Mouse (Mus musculus): Measurements from ENCODE around the gene Plekha8. TPM values are rescaled to one million over a fixed set of nuclear protein-coding genes. Genes with fewer than 3 reads are reported as not detected.

Plekha8 gene
- polyA plus RNA-seq, 1 experiment, result 1.2 TPM

- H3K27me3 ChIP-seq (ENCODE audit: control insufficient read depth, insufficient read depth, low read length), result peaks cover 9% of the 10 kb centered on the region
- no peaks in the 10 kb centered on the region for H3K36me3 ChIP-seq (ENCODE audit: control insufficient read depth, insufficient read depth, low read length)
- DNase-seq (ENCODE audit: low read depth in 1 of 2, low spot score in 2 of 2), result no peak
- no peak overlapping the region for H3K27ac ChIP-seq (ENCODE audit: insufficient read depth, low read length)
- no peak overlapping the region for H3K4me3 ChIP-seq (ENCODE audit: extremely low read depth, insufficient read depth, insufficient read length)
- no peak for TF ChIP-seq CTCF (IDR thresholded peaks at IDR 0.05; ENCODE audit: extremely low read depth, insufficient read depth, insufficient read length, insufficient replicate concordance)
- no peak for TF ChIP-seq POLR2A (IDR thresholded peaks at IDR 0.05; ENCODE audit: low read depth, low read length)
- WGBS, result 56% methylated on average over 9 of the region's 9 CpGs
- no peaks in the 10 kb centered on the region; the same call in 1 of the 2 replicates for H3K4me1 ChIP-seq (ENCODE audit: control insufficient read depth, insufficient read depth, insufficient read length)
These were observed 30.4 kb upstream of the Plekha8 start for GRCm38 (mm10) chr6:54564506-54564991.

GRCm38 (mm10) chr6:54565012-54565411 lies 29.9 kb upstream of the Plekha8 start:
- H3K27me3 ChIP-seq (ENCODE audit: control insufficient read depth, insufficient read depth, low read length), result peaks cover 9% of the 10 kb centered on the region
- H3K27ac ChIP-seq (ENCODE audit: insufficient read depth, low read length), result no peak overlapping the region
- 69% methylated on average over 3 of the region's 3 CpGs for WGBS
- H3K36me3 ChIP-seq (ENCODE audit: control insufficient read depth, insufficient read depth, low read length), result no peaks in the 10 kb centered on the region
- H3K4me3 ChIP-seq (ENCODE audit: extremely low read depth, insufficient read depth, insufficient read length), result no peak overlapping the region
- no peaks in the 10 kb centered on the region; the same call in 1 of the 2 replicates for H3K4me1 ChIP-seq (ENCODE audit: control insufficient read depth, insufficient read depth, insufficient read length)
- DNase-seq (ENCODE audit: low read depth in 1 of 2, low spot score in 2 of 2), result no peak
- TF ChIP-seq POLR2A (IDR thresholded peaks at IDR 0.05; ENCODE audit: low read depth, low read length) (no peak), CTCF (IDR thresholded peaks at IDR 0.05; ENCODE audit: extremely low read depth, insufficient read depth, insufficient read length, insufficient replicate concordance) (no peak)

GRCm38 (mm10) chr6:54565665-54566545 lies 29.0 kb upstream of the Plekha8 start, which contains the start of gene Scrn1:
Gene Scrn1 (minus strand): TSS chr6:54566489.
- Histone ChIP-seq H3K4me1 (ENCODE audit: control insufficient read depth, insufficient read depth, insufficient read length) (no peaks in the 10 kb centered on the region; the same call in 1 of the 2 replicates), H3K27ac (ENCODE audit: insufficient read depth, low read length) (no peak within 1 kb of the TSS), H3K36me3 (ENCODE audit: control insufficient read depth, insufficient read depth, low read length) (no peaks in the 10 kb centered on the region), H3K4me3 (ENCODE audit: extremely low read depth, insufficient read depth, insufficient read length) (peak within 1 kb of the TSS; percentile 5; the same call in 1 of the 2 replicates), H3K27me3 (ENCODE audit: control insufficient read depth, insufficient read depth, low read length) (peaks cover 9% of the 10 kb centered on the region)
- 5% methylated on average over 60 of the region's 60 CpGs for WGBS
- no peak for DNase-seq (ENCODE audit: low read depth in 1 of 2, low spot score in 2 of 2)
- TF ChIP-seq POLR2A (IDR thresholded peaks at IDR 0.05; ENCODE audit: low read depth, low read length), result no peak
- TF ChIP-seq CTCF (IDR thresholded peaks at IDR 0.05; ENCODE audit: extremely low read depth, insufficient read depth, insufficient read length, insufficient replicate concordance), result no peak

GRCm38 (mm10) chr6:54566546-54566919 lies 28.4 kb upstream of the Plekha8 start:
- Histone ChIP-seq H3K27ac (ENCODE audit: insufficient read depth, low read length) (no peak overlapping the region), H3K36me3 (ENCODE audit: control insufficient read depth, insufficient read depth, low read length) (no peaks in the 10 kb centered on the region), H3K27me3 (ENCODE audit: control insufficient read depth, insufficient read depth, low read length) (peaks cover 9% of the 10 kb centered on the region), H3K4me1 (ENCODE audit: control insufficient read depth, insufficient read depth, insufficient read length) (no peaks in the 10 kb centered on the region; the same call in 1 of the 2 replicates), H3K4me3 (ENCODE audit: extremely low read depth, insufficient read depth, insufficient read length) (no peak overlapping the region)
- DNase-seq (ENCODE audit: low read depth in 1 of 2, low spot score in 2 of 2), result no peak
- 13% methylated on average over 6 of the region's 6 CpGs for WGBS
- TF ChIP-seq POLR2A (IDR thresholded peaks at IDR 0.05; ENCODE audit: low read depth, low read length) (no peak), CTCF (IDR thresholded peaks at IDR 0.05; ENCODE audit: extremely low read depth, insufficient read depth, insufficient read length, insufficient replicate concordance) (no peak)

- TF ChIP-seq POLR2A (IDR thresholded peaks at IDR 0.05; ENCODE audit: low read depth, low read length), result no peak
- TF ChIP-seq CTCF (IDR thresholded peaks at IDR 0.05; ENCODE audit: extremely low read depth, insufficient read depth, insufficient read length, insufficient replicate concordance), result no peak
- no peak overlapping the region for H3K27ac ChIP-seq (ENCODE audit: insufficient read depth, low read length)
- 79% methylated on average over 7 of the region's 7 CpGs for WGBS
- H3K36me3 ChIP-seq (ENCODE audit: control insufficient read depth, insufficient read depth, low read length), result no peaks in the 10 kb centered on the region
- peaks cover 9% of the 10 kb centered on the region for H3K27me3 ChIP-seq (ENCODE audit: control insufficient read depth, insufficient read depth, low read length)
- no peak for DNase-seq (ENCODE audit: low read depth in 1 of 2, low spot score in 2 of 2)
- H3K4me1 ChIP-seq (ENCODE audit: control insufficient read depth, insufficient read depth, insufficient read length), result no peaks in the 10 kb centered on the region; the same call in 1 of the 2 replicates
- no peak overlapping the region for H3K4me3 ChIP-seq (ENCODE audit: extremely low read depth, insufficient read depth, insufficient read length)
These were observed 25.1 kb upstream of the Plekha8 start for GRCm38 (mm10) chr6:54569776-54570175.

GRCm38 (mm10) chr6:54573218-54573955 lies 21.5 kb upstream of the Plekha8 start:
- H3K4me3 ChIP-seq (ENCODE audit: extremely low read depth, insufficient read depth, insufficient read length), result no peak overlapping the region
- WGBS, result 39% methylated on average over 6 of the region's 6 CpGs
- no peaks in the 10 kb centered on the region for H3K4me1 ChIP-seq (ENCODE audit: control insufficient read depth, insufficient read depth, insufficient read length)
- H3K27me3 ChIP-seq (ENCODE audit: control insufficient read depth, insufficient read depth, low read length), result no peaks in the 10 kb centered on the region; the same call in 1 of the 2 replicates
- TF ChIP-seq CTCF (IDR thresholded peaks at IDR 0.05; ENCODE audit: extremely low read depth, insufficient read depth, insufficient read length, insufficient replicate concordance) (no peak), POLR2A (IDR thresholded peaks at IDR 0.05; ENCODE audit: low read depth, low read length) (no peak)
- no peaks in the 10 kb centered on the region for H3K36me3 ChIP-seq (ENCODE audit: control insufficient read depth, insufficient read depth, low read length)
- DNase-seq (ENCODE audit: low read depth in 1 of 2, low spot score in 2 of 2), result no peak
- no peak overlapping the region for H3K27ac ChIP-seq (ENCODE audit: insufficient read depth, low read length)

Measured in spleen, adult 2 months (tissue).